Mouse (Mus musculus) G1E (cell line): ENCODE data around the gene Cacng3. TPM values are rescaled to one million over a fixed set of nuclear protein-coding genes. Genes with fewer than 3 reads are reported as not detected.

Experiments used
- ATAC-seq: 2 replicates; pipeline ENCODE4 v1.8.0; 2016; ENCODE audit warnings: mild to moderate bottlenecking; ENCODE audit not compliant: insufficient number of reproducible peaks, poor library complexity, low FRiP score, severe bottlenecking; ENCODE audit errors: extremely low read depth
- DNase-seq: peaks from one replicate; pipeline ENCODE4 v3.0.0; 2012; ENCODE audit warnings: low spot score
- H3K27me3 ChIP-seq: 2 replicates; pipeline ENCODE4 v1.6.1; 2012; ENCODE audit warnings: mild to moderate bottlenecking, low read length, inconsistent platforms; ENCODE audit not compliant: insufficient read depth
- H3K36me3 ChIP-seq: replicated peaks from 2 replicates; pipeline ENCODE3; 2012; ENCODE audit warnings: mild to moderate bottlenecking, inconsistent platforms
- H3K4me1 ChIP-seq: 2 replicates; pipeline ENCODE4 v1.6.1; 2012; ENCODE audit warnings: low read depth, low read length, inconsistent platforms, mixed read lengths; ENCODE audit not compliant: insufficient read depth
- H3K4me3 ChIP-seq: 2 replicates; pipeline ENCODE4 v1.5.1; 2012; ENCODE audit warnings: low read depth, mild to moderate bottlenecking, inconsistent platforms, low read length, moderate library complexity, mixed read lengths
- H3K9me3 ChIP-seq: replicated peaks from 2 replicates; pipeline ENCODE4 v1.6.1; 2012; ENCODE audit warnings: inconsistent platforms
- CTCF ChIP-seq: IDR thresholded peaks from 2 replicates; pipeline ENCODE4 v1.5.1; 2012; ENCODE audit warnings: low read depth, low read length, inconsistent platforms, mixed read lengths
- GATA1 ChIP-seq: IDR thresholded peaks from 2 replicates; pipeline ENCODE4 v1.6.1; 2012; ENCODE audit warnings: borderline replicate concordance, low read length, inconsistent platforms, mixed read lengths
- GATA2 ChIP-seq: IDR thresholded peaks from 2 replicates; pipeline ENCODE4 v1.6.1; 2012; ENCODE audit warnings: low read depth, low read length, inconsistent platforms, borderline replicate concordance
- POLR2AphosphoS5 ChIP-seq: IDR thresholded peaks from 2 replicates; pipeline ENCODE4 v1.6.1; 2012; ENCODE audit warnings: low read depth, low read length, inconsistent platforms; ENCODE audit not compliant: insufficient replicate concordance
- TAL1 ChIP-seq: conservative IDR thresholded peaks from 2 replicates; pipeline ENCODE4 v1.6.1; 2012; ENCODE audit warnings: low read depth, low read length, inconsistent platforms, mixed read lengths
- polyA plus RNA-seq: library from polyadenylated mRNA; stranded (reverse); fragments of >175 nt; gene quantifications from 2 replicates; pipeline ENCODE4 v1.2.3, GENCODE M21; 2012
- total RNA-seq, 2 experiments: library from RNA; stranded (forward) in 1 of 2; stranded (reverse) in 1 of 2; fragments of 200-1000 nt in 1 of 2; fragments of >200 nt in 1 of 2; fragmentation: Nextera tagmentation in 1 of 2; gene quantifications; 2 replicates each; pipeline ENCODE4 v1.2.3; 2014 to 2017

Cacng3 gene
- total RNA-seq (2014; fragmentation: Nextera tagmentation): not detected in 2 replicates
- 0.05 TPM in 1 of 2 replicates, not detected in the other for total RNA-seq (2017)
- not detected in 2 replicates for polyA plus RNA-seq

DNA sequence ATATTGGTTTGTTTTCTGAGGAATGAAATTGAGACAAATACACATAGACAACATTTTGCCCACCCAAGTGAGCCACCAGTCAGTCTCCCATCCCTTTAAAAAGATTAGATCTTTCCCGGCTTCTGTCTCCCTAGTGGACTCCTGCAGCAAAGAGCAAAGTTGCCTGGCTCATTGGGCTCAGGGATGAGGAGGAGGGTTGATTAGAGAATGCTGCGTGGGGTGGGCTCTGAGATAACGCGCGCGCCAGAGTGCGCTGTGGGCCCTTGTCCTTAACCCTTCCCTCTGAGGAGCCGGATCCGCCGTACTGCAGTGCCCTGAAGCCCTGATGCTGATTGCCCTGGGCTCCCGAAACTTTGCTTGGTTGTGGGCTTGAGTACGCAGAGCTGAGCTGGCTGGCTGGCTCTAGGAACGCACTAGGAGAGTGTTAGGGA, at the start of gene Cacng3:
TSS of gene Cacng3 (plus strand) at position 51 of the 431 bp plus-strand sequence.
- Histone ChIP-seq H3K4me3 (no peak within 1 kb of the TSS; the same call in 1 of the 2 replicates), H3K36me3 (no peaks in the 10 kb centered on the region), H3K27me3 (no peaks in the 10 kb centered on the region), H3K4me1 (no peaks in the 10 kb centered on the region), H3K9me3 (peaks cover 49% of the 10 kb centered on the region)
- TF ChIP-seq CTCF: no peak
- no peak for TF ChIP-seq TAL1
- TF ChIP-seq GATA2: no peak
- no peak for TF ChIP-seq GATA1
- TF ChIP-seq POLR2AphosphoS5: no peak
- DNase-seq (no peak), ATAC-seq (no peak)

- TF ChIP-seq POLR2AphosphoS5: no peak
- no peak for TF ChIP-seq TAL1
- no peak for TF ChIP-seq GATA2
- TF ChIP-seq GATA1: no peak
- TF ChIP-seq CTCF: no peak
- no peaks in the 10 kb centered on the region for H3K36me3 ChIP-seq
- H3K9me3 ChIP-seq: peaks cover 71% of the 10 kb centered on the region
- ATAC-seq (no peak), DNase-seq (no peak)
- H3K4me3 ChIP-seq: no peak overlapping the region
- no peaks in the 10 kb centered on the region for H3K4me1 ChIP-seq
- H3K27me3 ChIP-seq: no peaks in the 10 kb centered on the region
These were observed 48.0 kb upstream of the Cacng3 start for GRCm38 (mm10) chr7:122622125-122622774.

GRCm38 (mm10) chr7:122623753-122624152, 46.5 kb upstream of the Cacng3 start:
- no peak for DNase-seq
- H3K4me1 ChIP-seq: no peaks in the 10 kb centered on the region
- no peak for ATAC-seq
- no peak for TF ChIP-seq TAL1
- no peak for TF ChIP-seq GATA1
- no peak for TF ChIP-seq POLR2AphosphoS5
- no peak for TF ChIP-seq GATA2
- no peak for TF ChIP-seq CTCF
- peaks cover 68% of the 10 kb centered on the region for H3K9me3 ChIP-seq
- no peaks in the 10 kb centered on the region for H3K27me3 ChIP-seq
- no peak overlapping the region for H3K4me3 ChIP-seq
- no peaks in the 10 kb centered on the region for H3K36me3 ChIP-seq

GRCm38 (mm10) chr7:122628050-122628449, 42.2 kb upstream of the Cacng3 start:
- Histone ChIP-seq H3K4me3 (no peak overlapping the region), H3K36me3 (no peaks in the 10 kb centered on the region), H3K9me3 (peaks cover 65% of the 10 kb centered on the region), H3K27me3 (no peaks in the 10 kb centered on the region), H3K4me1 (no peaks in the 10 kb centered on the region)
- TF ChIP-seq GATA2: no peak
- TF ChIP-seq GATA1: no peak
- no peak for TF ChIP-seq POLR2AphosphoS5
- TF ChIP-seq CTCF: no peak
- no peak for TF ChIP-seq TAL1
- DNase-seq (no peak), ATAC-seq (no peak)

DNA sequence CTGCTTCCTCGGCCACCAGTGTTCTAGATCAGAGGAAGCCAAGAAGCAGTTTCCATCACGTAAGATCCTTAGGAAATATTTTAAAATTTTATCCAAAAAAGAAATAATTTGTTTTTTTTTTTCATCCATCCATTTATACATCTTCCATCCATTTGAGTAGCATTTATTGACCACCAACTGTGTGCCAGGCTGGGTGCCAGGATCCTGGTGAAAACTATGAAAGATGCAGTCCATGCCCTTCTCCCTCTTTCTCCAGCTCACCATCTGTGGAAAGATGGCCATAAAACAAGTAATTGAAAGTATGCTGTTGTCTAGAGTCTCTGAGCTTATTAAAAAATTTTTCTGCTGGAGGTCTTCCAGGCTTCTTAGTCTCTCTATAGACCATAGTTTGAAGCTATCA, 39.9 kb upstream of the Cacng3 start:
- Histone ChIP-seq H3K36me3 (no peaks in the 10 kb centered on the region), H3K9me3 (peaks cover 62% of the 10 kb centered on the region), H3K4me3 (no peak overlapping the region), H3K27me3 (no peaks in the 10 kb centered on the region), H3K4me1 (no peaks in the 10 kb centered on the region)
- no peak for ATAC-seq
- no peak for DNase-seq
- no peak for TF ChIP-seq GATA2
- no peak for TF ChIP-seq POLR2AphosphoS5
- TF ChIP-seq GATA1: no peak

- H3K27me3 ChIP-seq: no peaks in the 10 kb centered on the region
- ATAC-seq: no peak
- DNase-seq: no peak
- H3K4me3 ChIP-seq: no peak overlapping the region
- no peaks in the 10 kb centered on the region for H3K36me3 ChIP-seq
- no peak for TF ChIP-seq POLR2AphosphoS5
- TF ChIP-seq GATA1: no peak
- TF ChIP-seq GATA2: no peak
- no peak for TF ChIP-seq CTCF
- TF ChIP-seq TAL1: no peak
- H3K4me1 ChIP-seq: no peaks in the 10 kb centered on the region
- H3K9me3 ChIP-seq: peaks cover 64% of the 10 kb centered on the region
These were observed 39.1 kb upstream of the Cacng3 start for GRCm38 (mm10) chr7:122631151-122631550.
